ENCODE assay signal across 27 mouse cellular contexts in the genomic region with DNA sequence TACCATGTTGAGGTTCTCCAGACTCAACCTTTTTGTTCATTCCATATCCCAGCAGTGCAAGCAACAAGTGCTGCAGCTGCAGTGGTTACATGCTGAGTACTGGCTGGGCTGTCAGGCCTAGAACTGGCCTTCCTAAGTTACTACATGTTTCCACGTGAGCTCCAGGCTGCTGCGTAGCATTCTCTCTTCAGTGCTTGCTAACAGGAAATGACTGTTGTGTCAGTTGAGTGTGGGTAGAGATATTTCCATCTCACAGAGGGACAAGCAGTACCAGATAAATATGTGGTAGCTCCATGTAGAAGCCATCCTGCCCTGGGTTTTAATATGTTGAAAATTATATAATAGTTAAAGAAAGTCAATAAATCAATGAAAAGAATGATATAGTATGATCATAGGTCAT.
"Had no signal": no experiment of that assay in that cellular context is flagged by ENCODE, and none has a peak within 500 bp of the region (broad histone marks: within the 10 kb centered on the region; RNA-seq: fewer than 3 reads in every experiment).

No protein-coding gene starts in this region.

- H3K27me3 ChIP-seq: heart, embryonic 12.5 days; intestine, embryonic 15.5 days; limb, embryonic 12.5 days; liver, embryonic 13.5 days; liver, embryonic 15.5 days had no signal

- H3K27ac ChIP-seq: gastrocnemius, adult 2 months; heart, adult 2 months; heart, embryonic 10.5 days; hindbrain, embryonic 14.5 days; intestine, embryonic 15.5 days; layer of hippocampus, adult 2 months; left cerebral cortex, adult 2 months; limb, embryonic 10.5 days; limb, embryonic 12.5 days; liver, embryonic 13.5 days; liver, embryonic 15.5 days had no signal

- H3K4me1 ChIP-seq: heart, embryonic 10.5 days; heart, embryonic 12.5 days; intestine, embryonic 15.5 days; limb, embryonic 10.5 days; limb, embryonic 12.5 days; liver, embryonic 13.5 days; liver, embryonic 15.5 days had no signal

- H3K4me2 ChIP-seq: heart, embryonic 12.5 days; hindbrain, embryonic 14.5 days; intestine, embryonic 15.5 days; limb, embryonic 12.5 days; liver, embryonic 11.5 days; liver, embryonic 13.5 days; liver, embryonic 15.5 days had no signal

- ATAC-seq: hindbrain, embryonic 16.5 days; inflammation-experienced regulatory T-cells, adult 6 months; intestine, embryonic 15.5 days; intestine, postnatal 0 days had no signal

- DNase-seq: gastrocnemius, adult 2 months; gastrocnemius, postnatal 10 days; gastrocnemius, postnatal 25 days; heart, adult 11 months; heart, adult 2 months; heart, postnatal 10 days; heart, postnatal 4 days; kidney, adult 18-20 months; kidney, adult 8-10 months; kidney, postnatal 10 days; kidney, postnatal 25 days; kidney, postnatal 4 days; liver; liver, embryonic 13.5 days had no signal

- H3K4me3 ChIP-seq: gastrocnemius, adult 2 months; heart, adult 2 months; heart, embryonic 10.5 days; heart, embryonic 12.5 days; intestine, embryonic 15.5 days; layer of hippocampus, adult 2 months; left cerebral cortex, adult 2 months; limb, embryonic 10.5 days; limb, embryonic 12.5 days; liver, embryonic 13.5 days; liver, embryonic 15.5 days had no signal

- H3K9me3 ChIP-seq: heart, embryonic 10.5 days; heart, embryonic 12.5 days; intestine, embryonic 15.5 days; limb, embryonic 10.5 days; limb, embryonic 12.5 days; liver, embryonic 13.5 days; liver, embryonic 15.5 days had no signal

- H3K36me3 ChIP-seq: heart, embryonic 10.5 days; heart, embryonic 12.5 days; intestine, embryonic 15.5 days; limb, embryonic 10.5 days; limb, embryonic 12.5 days; liver, embryonic 13.5 days; liver, embryonic 15.5 days had no signal

- H3K9ac ChIP-seq: heart, embryonic 12.5 days; hindbrain, embryonic 14.5 days; intestine, embryonic 15.5 days; limb, embryonic 12.5 days; liver, embryonic 13.5 days; liver, embryonic 15.5 days had no signal
